Mouse (Mus musculus) neutrophil, adult 59 days (primary cell): Measurements from ENCODE around the gene Pip4k2a. TPM values are rescaled to one million over a fixed set of nuclear protein-coding genes. Genes with fewer than 3 reads are reported as not detected.

Experiments
- total RNA-seq, 2 experiments: library from RNA; stranded (reverse); gene quantifications; 1 replicate in 1 of 2; 2 replicates in 1 of 2; pipeline ENCODE4 v1.2.4; 2023

Pip4k2a gene
- total RNA-seq, result 10 to 100 TPM; 69.9 to 73.7 TPM

GRCm38 (mm10) chr2:18998054-18998478, at the start of gene Pip4k2a, which contains the start of gene 4930426L09Rik:
Gene Pip4k2a (minus strand): TSS chr2:18998126.
Gene 4930426L09Rik (plus strand): TSS chr2:18998343.

Other genes with a start within 250 kb of the Pip4k2a start
- 1 to 10 TPM in 1 of 2 experiments, under 1 TPM in 1; 0.80 to 1.2 TPM for gene 4930426L09Rik, start 217 bp upstream of the Pip4k2a start, total RNA-seq
- gene Armc3, start 201.2 kb upstream of the Pip4k2a start, total RNA-seq, result 1 to 10 TPM; 2.1 to 3.3 TPM